Mouse (Mus musculus): ENCODE measurements around the gene Tmub2. TPM values are rescaled to one million over a fixed set of nuclear protein-coding genes. Genes with fewer than 3 reads are reported as not detected.

Gene Tmub2
- polyA plus RNA-seq, 1 experiment from 2014 or later, result 81.3 TPM

- H3K4me3 ChIP-seq, result no peak overlapping the region
- no peak overlapping the region for H3K9ac ChIP-seq
- no peak for ATAC-seq (ENCODE audit: low FRiP score)
- H3K27ac ChIP-seq, result no peak overlapping the region
- H3K4me1 ChIP-seq (replicated peaks), result peaks cover 11% of the 10 kb centered on the region
- H3K9me3 ChIP-seq, result no peaks in the 10 kb centered on the region
- H3K27me3 ChIP-seq, result no peaks in the 10 kb centered on the region
- WGBS, result 49% methylated on average over 3 of the region's 3 CpGs
- H3K36me3 ChIP-seq, result no peaks in the 10 kb centered on the region
- H3K4me2 ChIP-seq, result no peak overlapping the region
Observed at GRCm38 (mm10) chr11:102338561-102338960, 53.8 kb downstream of the Tmub2 start.

Other genes with a start within 250 kb of the Tmub2 start
- gene Cd300lg, start 243.4 kb upstream of the Tmub2 start, polyA plus RNA-seq (2015; fragmentation: Nextera tagmentation; extraction: Ambion mirVana), result 0.38 and 0.53 TPM in 2 replicates
- gene Mpp2, start 196.4 kb upstream of the Tmub2 start, polyA plus RNA-seq (2015; fragmentation: Nextera tagmentation; extraction: Ambion mirVana), result 24.1 and 24.9 TPM in 2 replicates
- gene Ppy, start 183.6 kb upstream of the Tmub2 start, polyA plus RNA-seq (2015; fragmentation: Nextera tagmentation; extraction: Ambion mirVana), result not detected in 2 replicates
- gene Pyy, start 177.1 kb upstream of the Tmub2 start, polyA plus RNA-seq (2015; fragmentation: Nextera tagmentation; extraction: Ambion mirVana), result 3.3 and 7.5 TPM in 2 replicates
- gene Nags, start 139.4 kb upstream of the Tmub2 start, polyA plus RNA-seq (2015; fragmentation: Nextera tagmentation; extraction: Ambion mirVana), result not detected in 2 replicates
- gene Tmem101, start 128.5 kb upstream of the Tmub2 start, polyA plus RNA-seq (2015; fragmentation: Nextera tagmentation; extraction: Ambion mirVana), result 37.9 and 38.1 TPM in 2 replicates
- gene Lsm12, start 99.6 kb upstream of the Tmub2 start, polyA plus RNA-seq (2015; fragmentation: Nextera tagmentation; extraction: Ambion mirVana), result 144 and 148 TPM in 2 replicates
- 30.0 and 37.2 TPM in 2 replicates for gene G6pc3, start 95.3 kb upstream of the Tmub2 start, polyA plus RNA-seq (2015; fragmentation: Nextera tagmentation; extraction: Ambion mirVana)
- 82.0 and 85.4 TPM in 2 replicates for gene Hdac5, start 54.8 kb upstream of the Tmub2 start, polyA plus RNA-seq (2015; fragmentation: Nextera tagmentation; extraction: Ambion mirVana)
- gene BC030867, start 36.0 kb upstream of the Tmub2 start, polyA plus RNA-seq (2015; fragmentation: Nextera tagmentation; extraction: Ambion mirVana), result 3.8 TPM in 2 replicates
- not detected in 2 replicates for gene Asb16, start 16.2 kb upstream of the Tmub2 start, polyA plus RNA-seq (2015; fragmentation: Nextera tagmentation; extraction: Ambion mirVana)
- gene Atxn7l3, start 11.7 kb downstream of the Tmub2 start, polyA plus RNA-seq (2015; fragmentation: Nextera tagmentation; extraction: Ambion mirVana), result 29.2 and 29.9 TPM in 2 replicates
- 77.1 and 82.7 TPM in 2 replicates for gene Ubtf, start 34.8 kb downstream of the Tmub2 start, polyA plus RNA-seq (2015; fragmentation: Nextera tagmentation; extraction: Ambion mirVana)
- 4.4 and 5.0 TPM in 2 replicates for gene Slc4a1, start 81.3 kb downstream of the Tmub2 start, polyA plus RNA-seq (2015; fragmentation: Nextera tagmentation; extraction: Ambion mirVana)
- 135 and 144 TPM in 2 replicates for gene Rundc3a, start 108.5 kb downstream of the Tmub2 start, polyA plus RNA-seq (2015; fragmentation: Nextera tagmentation; extraction: Ambion mirVana)
- 139 and 147 TPM in 2 replicates for gene Slc25a39, start 123.0 kb downstream of the Tmub2 start, polyA plus RNA-seq (2015; fragmentation: Nextera tagmentation; extraction: Ambion mirVana)
- gene Grn, start 145.4 kb downstream of the Tmub2 start, polyA plus RNA-seq (2015; fragmentation: Nextera tagmentation; extraction: Ambion mirVana), result 76.5 and 77.3 TPM in 2 replicates
- gene Fam171a2, start 162.8 kb downstream of the Tmub2 start, polyA plus RNA-seq (2015; fragmentation: Nextera tagmentation; extraction: Ambion mirVana), result 15.9 and 17.1 TPM in 2 replicates
- gene Itga2b, start 185.2 kb downstream of the Tmub2 start, polyA plus RNA-seq (2015; fragmentation: Nextera tagmentation; extraction: Ambion mirVana), result 5.9 and 6.2 TPM in 2 replicates